Comparison of ENCODE assay signal across 8 mouse cellular contexts in the genomic region with DNA sequence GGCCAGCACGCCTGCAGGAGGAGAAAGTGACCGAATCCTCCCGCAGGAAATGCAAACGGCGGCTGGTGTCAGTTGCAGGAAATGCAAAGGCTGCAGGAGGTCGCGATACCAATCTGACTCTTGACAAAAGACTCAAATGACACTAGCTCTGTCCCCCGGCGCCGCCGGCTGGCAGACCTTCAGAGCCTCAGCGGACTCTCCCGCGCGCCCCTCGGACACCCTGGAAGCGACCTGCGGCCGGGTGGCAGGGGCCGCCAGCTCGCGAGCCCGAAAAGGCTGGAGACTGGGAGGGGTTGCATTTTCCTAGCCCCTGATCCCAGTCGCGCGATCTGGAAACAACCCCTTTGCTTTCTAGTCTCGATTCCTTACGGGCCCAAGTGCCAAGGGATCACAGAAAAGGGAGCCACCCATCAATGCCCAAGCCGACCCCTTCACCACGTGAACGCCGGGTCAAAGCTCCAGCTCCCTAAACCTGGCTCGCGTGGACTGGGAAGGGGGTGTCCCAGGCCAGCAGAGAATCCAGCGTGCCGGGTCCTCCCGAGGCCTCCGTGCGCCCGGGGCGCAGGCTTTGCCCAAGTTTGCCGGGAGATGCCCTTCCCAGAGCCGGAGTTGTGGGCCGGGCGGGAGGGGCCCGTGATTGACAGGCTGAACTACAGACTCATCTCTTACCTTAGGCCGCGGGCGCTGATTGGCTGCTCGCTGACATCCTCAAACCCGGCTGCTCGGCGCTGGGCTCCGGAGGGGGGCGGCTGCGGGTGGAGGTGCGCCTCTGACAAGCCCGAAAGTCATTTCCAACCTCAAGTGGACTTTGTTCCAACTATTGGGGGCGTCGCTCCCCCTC. TPM values are rescaled to one million over a fixed set of nuclear protein-coding genes. Genes with fewer than 3 reads are reported as not detected.
DNase-seq lines count a peak whose midpoint lies in the region; ATAC-seq lines count a peak whose summit lies in the region.

A gene (plus strand): TSS at position 764 of the 841 bp plus-strand sequence.

- H3K4me3 ChIP-seq in lung, embryonic 16.5 days (ENCODE audit: low read length): peak within 1 kb of the TSS; percentile 28
- H3K4me3 ChIP-seq in hindbrain, embryonic 15.5 days: peak within 1 kb of the TSS; percentile 47
- peak within 1 kb of the TSS; percentile 51 for H3K4me3 ChIP-seq in midbrain, embryonic 16.5 days (ENCODE audit: low read depth, low read length)

- under 1% methylated on average over 56 of the region's 60 CpGs for WGBS in lung, embryonic 16.5 days
- under 1% methylated on average over 60 of the region's 60 CpGs for WGBS in hindbrain, embryonic 15.5 days
- under 1% methylated on average over 60 of the region's 60 CpGs for WGBS in midbrain, embryonic 16.5 days

- H3K27ac ChIP-seq in lung, embryonic 16.5 days (ENCODE audit: low read length): no peak within 1 kb of the TSS
- no peak within 1 kb of the TSS for H3K27ac ChIP-seq in hindbrain, embryonic 15.5 days (replicated peaks)
- H3K27ac ChIP-seq in midbrain, embryonic 16.5 days (ENCODE audit: low read length): peak within 1 kb of the TSS; percentile 70

- peaks cover 8% of the 10 kb centered on the region; the same call in 1 of the 2 replicates for H3K4me1 ChIP-seq in lung, embryonic 16.5 days (replicated peaks; ENCODE audit: control insufficient read depth, insufficient read depth, low read length)
- H3K4me1 ChIP-seq in hindbrain, embryonic 15.5 days (replicated peaks): peaks cover 41% of the 10 kb centered on the region
- peaks cover 37% of the 10 kb centered on the region for H3K4me1 ChIP-seq in midbrain, embryonic 16.5 days (ENCODE audit: control insufficient read depth, insufficient read depth, low read length)

- H3K4me2 ChIP-seq in lung, embryonic 16.5 days (ENCODE audit: low read depth, low read length): peak within 1 kb of the TSS; percentile 46
- H3K4me2 ChIP-seq in hindbrain, embryonic 15.5 days: peak within 1 kb of the TSS; percentile 91
- H3K4me2 ChIP-seq in midbrain, embryonic 16.5 days (ENCODE audit: low read length): peak within 1 kb of the TSS; percentile 84

- no peak within 1 kb of the TSS for H3K9ac ChIP-seq in lung, embryonic 16.5 days (ENCODE audit: low read length)
- peak within 1 kb of the TSS; percentile 48 for H3K9ac ChIP-seq in hindbrain, embryonic 15.5 days
- H3K9ac ChIP-seq in midbrain, embryonic 16.5 days (ENCODE audit: low read depth, low read length): peak within 1 kb of the TSS; percentile 64

- no peaks in the 10 kb centered on the region for H3K36me3 ChIP-seq in lung, embryonic 16.5 days (ENCODE audit: control insufficient read depth, insufficient read depth, low read length)
- H3K36me3 ChIP-seq in hindbrain, embryonic 15.5 days: no peaks in the 10 kb centered on the region
- H3K36me3 ChIP-seq in midbrain, embryonic 16.5 days (ENCODE audit: control insufficient read depth, insufficient read depth, low read length): no peaks in the 10 kb centered on the region

- ATAC-seq in lung, embryonic 16.5 days (ENCODE audit: low read depth): no peak
- peak; percentile 49; the same call in 1 of the 2 replicates for ATAC-seq in hindbrain, embryonic 15.5 days (ENCODE audit: low FRiP score, low read depth)
- peak; percentile 69 for ATAC-seq in midbrain, embryonic 16.5 days
- ATAC-seq in monocyte, adult 5-6 weeks (replicated peaks; ENCODE audit: insufficient number of reproducible peaks, low FRiP score, low TSS enrichment, poor library complexity, severe bottlenecking): no peak

- peaks cover 81% of the 10 kb centered on the region for H3K27me3 ChIP-seq in lung, embryonic 16.5 days (ENCODE audit: control insufficient read depth, insufficient read depth, low read depth, low read length)
- peaks cover 45% of the 10 kb centered on the region for H3K27me3 ChIP-seq in hindbrain, embryonic 15.5 days
- peaks cover 28% of the 10 kb centered on the region for H3K27me3 ChIP-seq in midbrain, embryonic 16.5 days (ENCODE audit: control insufficient read depth, insufficient read depth, low read depth, low read length)

- no peaks in the 10 kb centered on the region for H3K9me3 ChIP-seq in lung, embryonic 16.5 days (ENCODE audit: control insufficient read depth, low read length)
- H3K9me3 ChIP-seq in hindbrain, embryonic 15.5 days: no peaks in the 10 kb centered on the region
- no peaks in the 10 kb centered on the region for H3K9me3 ChIP-seq in midbrain, embryonic 16.5 days (replicated peaks; ENCODE audit: control insufficient read depth, low read length, poor library complexity, severe bottlenecking)

- DNase-seq in lung, postnatal 25 days (ENCODE audit: low spot score): no peak
- peak; percentile 32 to 52 for DNase-seq in cerebellum, postnatal 25 days
- DNase-seq in kidney, postnatal 10 days: no peak
- no peak for DNase-seq in right cerebral cortex, adult 2 months (ENCODE audit: low spot score in 2 of 2)

RNA-seq across cellular contexts. Expression of the gene that starts here (rescaled TPM):
- 0.14 and 0.35 TPM in 2 replicates for polyA plus RNA-seq in lung, embryonic 16.5 days (2015; fragmentation: Nextera tagmentation; extraction: Ambion mirVana)
- 9.4 and 11.0 TPM in 2 replicates for polyA plus RNA-seq in hindbrain, embryonic 15.5 days (2015; fragmentation: Nextera tagmentation; extraction: Ambion mirVana)
- polyA plus RNA-seq in midbrain, embryonic 16.5 days (2015; fragmentation: Nextera tagmentation; extraction: Ambion mirVana): 18.8 and 21.2 TPM in 2 replicates
- total RNA-seq in monocyte, adult 5-6 weeks (2017): not detected in 3 replicates

Comparison
In these comparisons a context has a peak if more than half of its experiments do, and no peak if none do; other contexts are left out.
1. ATAC-seq: peak in hindbrain, embryonic 15.5 days (single experiment) and midbrain, embryonic 16.5 days (single experiment); none in lung, embryonic 16.5 days (single experiment) and monocyte, adult 5-6 weeks (single experiment).
2. DNase-seq: peak in cerebellum, postnatal 25 days (2 of 2); none in lung, postnatal 25 days (single experiment), kidney, postnatal 10 days (single experiment) and right cerebral cortex, adult 2 months (0 of 2).
3. Peak in every context shown above with its lines, with median percentiles within 50 percentile points of each other: H3K4me2 ChIP-seq and H3K4me3 ChIP-seq.